Mouse (Mus musculus): ENCODE measurements around the gene Phip. TPM values are rescaled to one million over a fixed set of nuclear protein-coding genes. Genes with fewer than 3 reads are reported as not detected.
A peak's percentile ranks its signal among the peaks of the same experiment; 100 is the strongest.

The Phip gene
- 10 to 100 TPM; 52.1 to 53.4 TPM for total RNA-seq (2021)

GRCm38 (mm10) chr9:82975342-82976215 lies at the start of gene Phip:
TSS of gene Phip (minus strand) at chr9:82975516.
- peak; percentile 97 for DNase-seq

- DNase-seq, result peak; percentile 6
Measured at GRCm38 (mm10) chr9:83023724-83024123, 48.4 kb upstream of the Phip start.

GRCm38 (mm10) chr9:83014516-83014915 lies 39.2 kb upstream of the Phip start:
- no peak for DNase-seq

- no peak for DNase-seq
Measured at GRCm38 (mm10) chr9:83008306-83008705, 33.0 kb upstream of the Phip start.

GRCm38 (mm10) chr9:83001342-83001741 lies 26.0 kb upstream of the Phip start:
- no peak for DNase-seq

GRCm38 (mm10) chr9:82997765-82998500 lies 22.6 kb upstream of the Phip start:
- no peak for DNase-seq

- DNase-seq, result peak; percentile 27
Measured at GRCm38 (mm10) chr9:82976936-82977335, 1.6 kb upstream of the Phip start.

- DNase-seq, result no peak
Measured at GRCm38 (mm10) chr9:82976219-82976618, 903 bp upstream of the Phip start.

- DNase-seq, result no peak
Measured at GRCm38 (mm10) chr9:82974962-82975341, 364 bp downstream of the Phip start.

GRCm38 (mm10) chr9:82974187-82974861 lies 992 bp downstream of the Phip start:
- DNase-seq, result peak; percentile 89

GRCm38 (mm10) chr9:82973321-82973892 lies 1.9 kb downstream of the Phip start:
- no peak for DNase-seq

- no peak for DNase-seq
Measured at GRCm38 (mm10) chr9:82971433-82971832, 3.9 kb downstream of the Phip start.

GRCm38 (mm10) chr9:82967076-82967621 lies 8.2 kb downstream of the Phip start:
- DNase-seq, result peak; percentile 32

- no peak for DNase-seq
Measured at GRCm38 (mm10) chr9:82963981-82964380, 11.3 kb downstream of the Phip start.

- no peak for DNase-seq
Measured at GRCm38 (mm10) chr9:82961352-82961751, 14.0 kb downstream of the Phip start.

GRCm38 (mm10) chr9:82955267-82955666 lies 20.0 kb downstream of the Phip start:
- no peak for DNase-seq

GRCm38 (mm10) chr9:82952330-82952729 lies 23.0 kb downstream of the Phip start:
- DNase-seq, result no peak

GRCm38 (mm10) chr9:82951435-82952004 lies 23.8 kb downstream of the Phip start:
- no peak for DNase-seq

GRCm38 (mm10) chr9:82907246-82907645 lies 68.1 kb downstream of the Phip start:
- DNase-seq, result no peak

- DNase-seq, result no peak
Measured at GRCm38 (mm10) chr9:82888645-82889044, 86.7 kb downstream of the Phip start.

GRCm38 (mm10) chr9:82884177-82884576 lies 91.1 kb downstream of the Phip start:
- no peak for DNase-seq

GRCm38 (mm10) chr9:82877078-82877477 lies 98.2 kb downstream of the Phip start:
- no peak for DNase-seq

All from heart, postnatal 4 days (tissue).